ENCODE assay signal across 16 mouse cellular contexts in genomic region chr6:103209202-103209601, GRCm38 (mm10).
DNase-seq lines count a peak whose midpoint lies in the region; ATAC-seq lines count a peak whose summit lies in the region.
"Had no signal": no experiment of that assay in that cellular context is flagged by ENCODE, and none has a peak within 500 bp of the region (broad histone marks: within the 10 kb centered on the region; RNA-seq: fewer than 3 reads in every experiment).

No protein-coding gene starts in this region.

- no peak overlapping the region for H3K4me2 ChIP-seq in forebrain, embryonic 14.5 days (ENCODE audit: low read length)
- no peak overlapping the region for H3K4me2 ChIP-seq in forebrain, embryonic 13.5 days
- H3K4me2 ChIP-seq in neural tube, embryonic 11.5 days (ENCODE audit: low read depth) = no peak overlapping the region
- H3K4me2 ChIP-seq in kidney, embryonic 15.5 days = no peak overlapping the region
- H3K4me2 ChIP-seq: midbrain, embryonic 15.5 days had no signal

- H3K27me3 ChIP-seq in forebrain, embryonic 14.5 days (replicated peaks; ENCODE audit: control insufficient read depth, insufficient read depth, low read length) = no peaks in the 10 kb centered on the region
- no peaks in the 10 kb centered on the region for H3K27me3 ChIP-seq in forebrain, embryonic 13.5 days
- no peaks in the 10 kb centered on the region for H3K27me3 ChIP-seq in neural tube, embryonic 11.5 days (ENCODE audit: control insufficient read depth, insufficient read depth, low read length)
- H3K27me3 ChIP-seq in kidney, embryonic 15.5 days = no peaks in the 10 kb centered on the region
- H3K27me3 ChIP-seq: midbrain, embryonic 15.5 days had no signal

- H3K9ac ChIP-seq in forebrain, embryonic 14.5 days (ENCODE audit: low read length) = no peak overlapping the region
- no peak overlapping the region for H3K9ac ChIP-seq in forebrain, embryonic 13.5 days
- no peak overlapping the region for H3K9ac ChIP-seq in neural tube, embryonic 11.5 days (ENCODE audit: low read length)
- H3K9ac ChIP-seq in kidney, embryonic 15.5 days = no peak overlapping the region
- H3K9ac ChIP-seq: liver, embryonic 14.5 days; midbrain, embryonic 15.5 days had no signal

- peak; percentile 61 for DNase-seq in forebrain, embryonic 14.5 days (ENCODE audit: low spot score)
- peak; percentile 51 for DNase-seq in neural tube, embryonic 11.5 days (ENCODE audit: low spot score)
- DNase-seq in neural tube, embryonic 10.5 days (ENCODE audit: extremely low spot score, low spot score) = no peak
- DNase-seq in adrenal gland, postnatal 4 days (ENCODE audit: low spot score in 2 of 2) = peak; percentile 27 to 44
- DNase-seq in retina, embryonic 14.5 days (ENCODE audit: low spot score) = peak; percentile 7
- DNase-seq in urinary bladder, adult 18-20 months (ENCODE audit: low spot score in 2 of 2) = no peak
- DNase-seq: B cell, adult 2 months; cerebellum, adult 18-20 months; kidney, postnatal 14 days; lung, postnatal 36 days; thymus, postnatal 4 days had no signal

- H3K9me3 ChIP-seq in forebrain, embryonic 14.5 days (replicated peaks; ENCODE audit: control insufficient read depth, low read length) = no peaks in the 10 kb centered on the region
- no peaks in the 10 kb centered on the region for H3K9me3 ChIP-seq in forebrain, embryonic 13.5 days (replicated peaks)
- H3K9me3 ChIP-seq in neural tube, embryonic 11.5 days (ENCODE audit: control insufficient read depth, low read length) = no peaks in the 10 kb centered on the region
- no peaks in the 10 kb centered on the region for H3K9me3 ChIP-seq in kidney, embryonic 15.5 days (replicated peaks)
- H3K9me3 ChIP-seq: midbrain, embryonic 15.5 days had no signal

- H3K4me1 ChIP-seq in forebrain, embryonic 14.5 days (ENCODE audit: control insufficient read depth, insufficient read depth, low read length) = peaks cover 2% of the 10 kb centered on the region; the same call in 1 of the 2 replicates
- peaks cover 3% of the 10 kb centered on the region for H3K4me1 ChIP-seq in forebrain, embryonic 13.5 days
- H3K4me1 ChIP-seq in neural tube, embryonic 11.5 days (ENCODE audit: control insufficient read depth, insufficient read depth, low read length) = no peaks in the 10 kb centered on the region
- H3K4me1 ChIP-seq in kidney, embryonic 15.5 days = no peaks in the 10 kb centered on the region

- ATAC-seq in forebrain, embryonic 14.5 days = peak; percentile 32; the same call in 1 of the 2 replicates
- ATAC-seq in forebrain, embryonic 13.5 days = no peak; the same call in 1 of the 2 replicates
- peak; percentile 70 for ATAC-seq in neural tube, embryonic 11.5 days (ENCODE audit: insufficient read depth, low FRiP score, low TSS enrichment)
- no peak for ATAC-seq in kidney, embryonic 15.5 days (replicated peaks; ENCODE audit: low FRiP score)
- ATAC-seq: midbrain, embryonic 15.5 days had no signal

- H3K27ac ChIP-seq in forebrain, embryonic 14.5 days (ENCODE audit: low read depth, low read length) = no peak overlapping the region
- H3K27ac ChIP-seq in forebrain, embryonic 13.5 days = no peak overlapping the region
- no peak overlapping the region for H3K27ac ChIP-seq in neural tube, embryonic 11.5 days (ENCODE audit: low read depth, low read length)
- H3K27ac ChIP-seq in kidney, embryonic 15.5 days = no peak overlapping the region
- H3K27ac ChIP-seq: liver, embryonic 14.5 days; midbrain, embryonic 15.5 days; stomach, postnatal 0 days had no signal

- no peak overlapping the region for H3K4me3 ChIP-seq in forebrain, embryonic 14.5 days (ENCODE audit: low read depth, low read length)
- no peak overlapping the region for H3K4me3 ChIP-seq in forebrain, embryonic 13.5 days
- H3K4me3 ChIP-seq in neural tube, embryonic 11.5 days (ENCODE audit: low read depth, low read length) = no peak overlapping the region
- H3K4me3 ChIP-seq in kidney, embryonic 15.5 days (replicated peaks) = no peak overlapping the region
- H3K4me3 ChIP-seq: midbrain, embryonic 15.5 days had no signal

- H3K36me3 ChIP-seq in forebrain, embryonic 14.5 days (ENCODE audit: control insufficient read depth, insufficient read depth, low read length) = no peaks in the 10 kb centered on the region
- no peaks in the 10 kb centered on the region for H3K36me3 ChIP-seq in forebrain, embryonic 13.5 days (ENCODE audit: poor library complexity, severe bottlenecking)
- H3K36me3 ChIP-seq in neural tube, embryonic 11.5 days (ENCODE audit: control insufficient read depth, insufficient read depth, low read length) = no peaks in the 10 kb centered on the region
- H3K36me3 ChIP-seq in kidney, embryonic 15.5 days = no peaks in the 10 kb centered on the region
- H3K36me3 ChIP-seq: midbrain, embryonic 15.5 days had no signal

Comparison
In these comparisons a context has a peak if more than half of its experiments do, and no peak if none do; other contexts are left out.
1. ATAC-seq: peak in forebrain, embryonic 14.5 days (single experiment) and neural tube, embryonic 11.5 days (single experiment); none in forebrain, embryonic 13.5 days (single experiment) and kidney, embryonic 15.5 days (single experiment).
2. DNase-seq: peak in forebrain, embryonic 14.5 days (single experiment), neural tube, embryonic 11.5 days (single experiment), adrenal gland, postnatal 4 days (2 of 2) and retina, embryonic 14.5 days (single experiment); none in neural tube, embryonic 10.5 days (single experiment) and urinary bladder, adult 18-20 months (0 of 2).